8 mouse cellular contexts compared by ENCODE assay signal in the genomic region with DNA sequence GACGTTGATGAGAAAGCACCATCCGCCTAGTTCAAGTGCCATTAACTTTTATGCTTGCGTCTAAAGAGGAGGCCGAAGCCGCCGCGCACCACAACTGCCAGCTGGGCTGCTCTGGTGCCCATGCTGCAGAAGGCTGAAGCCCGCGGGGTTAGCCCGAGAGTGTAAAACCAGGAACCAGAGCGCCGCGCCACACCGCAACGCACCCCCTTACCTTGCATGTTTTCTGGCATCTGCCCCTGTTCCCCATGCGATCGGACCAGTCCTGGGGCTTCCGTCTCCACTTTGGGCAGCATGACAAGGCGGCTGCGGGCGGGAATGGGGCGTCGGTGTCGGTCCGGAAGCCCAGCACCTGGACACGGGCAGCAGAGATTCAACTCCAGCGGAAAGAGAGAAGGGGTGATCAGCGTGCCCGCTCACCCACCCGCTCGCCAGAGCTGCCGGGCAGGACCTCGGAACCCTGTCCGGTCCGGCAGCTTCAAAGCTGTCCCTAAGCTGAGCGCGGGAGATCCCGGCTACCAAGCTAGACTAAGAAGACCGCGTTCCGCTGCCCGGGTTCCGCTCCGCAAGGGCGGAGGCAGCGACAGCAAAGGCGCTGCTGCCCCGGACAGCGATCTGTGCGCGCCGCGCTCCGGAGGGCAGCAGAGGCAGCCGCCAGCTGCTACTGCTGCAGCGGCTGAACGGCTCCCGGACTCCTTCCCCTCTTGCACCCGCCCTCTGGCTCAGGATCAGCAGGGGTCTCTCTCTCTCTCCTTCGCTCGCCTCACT. TPM values are rescaled to one million over a fixed set of nuclear protein-coding genes. Genes with fewer than 3 reads are reported as not detected.
DNase-seq lines count a peak whose midpoint lies in the region; ATAC-seq lines count a peak whose summit lies in the region.

No protein-coding gene starts in this region.

- peaks cover 97% of the 10 kb centered on the region for H3K27me3 ChIP-seq in kidney, embryonic 15.5 days

- H3K9ac ChIP-seq in kidney, embryonic 15.5 days, result peak overlapping the region; percentile 11

- H3K9me3 ChIP-seq in kidney, embryonic 15.5 days (replicated peaks), result no peaks in the 10 kb centered on the region; the same call in 1 of the 2 replicates

- no peak overlapping the region for H3K27ac ChIP-seq in kidney, embryonic 15.5 days

- H3K4me2 ChIP-seq in kidney, embryonic 15.5 days, result peak overlapping the region; percentile 84

- under 1% methylated on average over 60 of the region's 61 CpGs for WGBS in kidney, embryonic 15.5 days

- H3K36me3 ChIP-seq in kidney, embryonic 15.5 days, result no peaks in the 10 kb centered on the region

- DNase-seq in frontal cortex, postnatal 14 days (ENCODE audit: low spot score in 2 of 2), result no peak
- peak; percentile 23 for DNase-seq in brain, adult 2 months (ENCODE audit: low read depth, low spot score)
- DNase-seq in heart, adult 8-10 months (ENCODE audit: low spot score), result peak; percentile 20
- peak; percentile 54 for DNase-seq in lung, postnatal 14 days
- peak; percentile 21 for DNase-seq in right cerebral cortex, postnatal 25 days
- no peak for DNase-seq in layer of hippocampus, postnatal 14 days (ENCODE audit: low spot score in 2 of 2)

- peaks cover 54% of the 10 kb centered on the region for H3K4me1 ChIP-seq in kidney, embryonic 15.5 days

- H3K4me3 ChIP-seq in kidney, embryonic 15.5 days (replicated peaks), result peak overlapping the region; percentile 46

- peak; percentile 44 for ATAC-seq in frontal cortex, adult (ENCODE audit: low TSS enrichment)
- peak; percentile 77 for ATAC-seq in kidney, embryonic 15.5 days (replicated peaks; ENCODE audit: low FRiP score)

RNA-seq across cellular contexts. Expression of a gene that starts 11.6 kb away (rescaled TPM):
- 1 to 10 TPM in 1 of 4 experiments, under 1 TPM in 3; 0.41 to 1.1 (median 0.43) TPM for total RNA-seq in heart, adult 8-10 months (2022)
- 0.75 and 0.86 TPM in 2 replicates for polyA plus RNA-seq in kidney, embryonic 15.5 days (2015; fragmentation: Nextera tagmentation; extraction: Ambion mirVana)
- total RNA-seq in layer of hippocampus, postnatal 14 days (2021), result not detected

Comparison
In these comparisons a context has a peak if more than half of its experiments do, and no peak if none do; other contexts are left out.
1. DNase-seq: peak in brain, adult 2 months (single experiment), heart, adult 8-10 months (single experiment), lung, postnatal 14 days (single experiment) and right cerebral cortex, postnatal 25 days (single experiment); none in frontal cortex, postnatal 14 days (0 of 2) and layer of hippocampus, postnatal 14 days (0 of 2).